Mouse (Mus musculus): ENCODE results near the gene Adam12.

DNA sequence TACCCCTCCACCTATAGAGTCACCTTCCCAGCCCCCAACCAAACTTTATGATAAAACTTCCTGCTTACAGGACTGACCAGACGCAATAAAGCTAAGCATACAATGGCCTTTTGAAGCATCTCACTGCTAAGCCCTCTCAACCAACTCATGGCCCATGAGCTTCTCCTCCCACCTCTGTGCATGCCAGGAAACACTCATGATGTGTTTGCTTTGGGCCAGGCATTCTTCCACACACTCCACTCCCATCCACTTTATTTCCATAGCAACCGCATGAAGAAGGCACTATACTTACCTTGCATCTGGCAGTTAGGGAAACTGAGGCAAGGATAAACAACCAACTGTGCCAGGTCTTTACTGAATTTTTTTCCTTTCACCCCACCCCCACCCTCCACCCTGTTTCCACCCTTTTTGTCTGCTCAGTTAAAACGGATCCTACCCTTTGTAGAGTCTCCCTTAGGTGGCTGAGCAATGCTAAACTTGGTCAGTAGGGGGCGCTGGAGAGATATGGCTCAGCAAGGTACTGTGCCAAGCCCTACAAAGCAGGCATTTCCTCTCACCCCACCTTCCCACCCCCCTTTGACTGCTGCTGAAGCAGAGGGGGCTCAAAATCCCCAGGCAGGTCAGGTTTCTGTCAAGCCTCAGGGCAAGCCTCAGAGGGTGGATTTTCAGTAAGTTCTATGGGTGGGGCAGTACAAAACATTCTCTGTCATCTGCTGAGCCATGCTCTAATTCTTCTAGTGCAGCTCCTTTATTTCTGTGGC lies 31.4 kb upstream of the Adam12 start:
- peak; percentile 67; the same call in 1 of the 2 replicates for TF ChIP-seq CTCF (IDR thresholded peaks at IDR 0.05; ENCODE audit: extremely low read depth, insufficient read length, insufficient replicate concordance, low read depth, low read length)
- no peak for TF ChIP-seq POLR2A (IDR thresholded peaks at IDR 0.05; ENCODE audit: low read depth, low read length)
